Mouse (Mus musculus): ENCODE measurements around the gene C1rl. TPM values are rescaled to one million over a fixed set of nuclear protein-coding genes. Genes with fewer than 3 reads are reported as not detected.
"Not testable (repeated sequence)": the region's sequence is repeated elsewhere in the genome, so short reads cannot be mapped to it uniquely, and the experiment has no call there.

C1rl gene
- polyA plus RNA-seq, 1 experiment from 2014 or later, result 1.4 TPM

DNA sequence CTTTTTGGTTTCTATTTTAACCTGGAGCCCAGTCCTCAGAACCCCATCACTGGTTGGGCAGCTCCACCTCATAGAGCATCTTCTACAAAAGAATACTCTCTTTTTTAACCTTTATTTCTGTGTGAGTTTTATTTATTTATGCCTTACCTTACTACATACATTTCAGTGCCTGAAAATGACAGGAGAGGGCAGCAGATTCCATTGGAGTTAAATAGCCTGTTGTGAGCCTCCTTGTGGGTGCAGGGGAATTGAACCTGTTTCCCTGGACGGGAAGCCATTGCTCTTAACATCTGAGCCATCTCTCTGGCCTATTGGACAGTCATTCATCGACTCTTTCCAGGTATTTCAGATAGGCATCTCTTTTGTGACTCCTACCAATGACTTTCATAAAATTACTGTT is 52.5 kb downstream of the C1rl start:
- Histone ChIP-seq H3K9me3 (ENCODE audit: control insufficient read depth, low read length) (no peaks in the 10 kb centered on the region), H3K9ac (ENCODE audit: low read length) (no peak overlapping the region), H3K27me3 (ENCODE audit: control insufficient read depth, insufficient read depth, low read length) (no peaks in the 10 kb centered on the region), H3K4me1 (replicated peaks; ENCODE audit: control insufficient read depth, insufficient read depth) (no peaks in the 10 kb centered on the region), H3K4me2 (replicated peaks; ENCODE audit: low read depth) (no peak overlapping the region), H3K4me3 (ENCODE audit: low read depth, low read length) (no peak overlapping the region), H3K27ac (replicated peaks) (no peak overlapping the region), H3K36me3 (ENCODE audit: control insufficient read depth, insufficient read depth, low read length) (no peaks in the 10 kb centered on the region)
- DNase-seq (ENCODE audit: low spot score), result no peak
- WGBS, result 74% methylated on average over 2 of the region's 2 CpGs
- ATAC-seq (ENCODE audit: low FRiP score, low TSS enrichment), result no peak
- TF ChIP-seq EP300 (optimal IDR thresholded peaks at IDR 0.05) (no peak), CTCF (IDR thresholded peaks at IDR 0.05; ENCODE audit: low read depth) (peak; percentile 36)

DNA sequence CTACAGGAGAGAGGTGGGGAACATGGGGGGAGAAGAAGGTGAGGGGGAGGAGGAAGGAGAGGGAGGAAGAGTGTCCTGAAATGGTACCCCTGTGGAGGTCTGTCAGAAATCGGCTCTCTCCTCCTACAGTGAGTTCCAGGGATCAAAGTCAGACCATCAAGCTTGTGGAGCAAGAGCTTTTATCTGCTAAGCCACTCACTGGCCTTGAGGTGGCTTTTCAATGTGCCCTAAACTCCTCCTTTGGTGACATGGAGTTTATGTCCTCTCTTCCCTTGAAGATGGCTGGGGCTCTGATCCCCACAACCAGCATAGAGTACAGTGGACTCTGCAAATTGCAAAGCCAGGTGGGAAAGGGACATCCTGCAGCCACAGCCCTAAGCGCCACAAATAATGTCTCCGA is 55.1 kb downstream of the C1rl start:
- not testable (repeated sequence) for H3K9me3 ChIP-seq (ENCODE audit: control insufficient read depth, low read length); H3K4me1 ChIP-seq (replicated peaks; ENCODE audit: control insufficient read depth, insufficient read depth); H3K27me3 ChIP-seq (ENCODE audit: control insufficient read depth, insufficient read depth, low read length); DNase-seq (ENCODE audit: low spot score); H3K4me3 ChIP-seq (ENCODE audit: low read depth, low read length); H3K36me3 ChIP-seq (ENCODE audit: control insufficient read depth, insufficient read depth, low read length); H3K9ac ChIP-seq (ENCODE audit: low read length); H3K4me2 ChIP-seq (replicated peaks; ENCODE audit: low read depth); ATAC-seq (ENCODE audit: low FRiP score, low TSS enrichment); H3K27ac ChIP-seq (replicated peaks)
- WGBS, result 85% methylated on average over 2 of the region's 3 CpGs

DNA sequence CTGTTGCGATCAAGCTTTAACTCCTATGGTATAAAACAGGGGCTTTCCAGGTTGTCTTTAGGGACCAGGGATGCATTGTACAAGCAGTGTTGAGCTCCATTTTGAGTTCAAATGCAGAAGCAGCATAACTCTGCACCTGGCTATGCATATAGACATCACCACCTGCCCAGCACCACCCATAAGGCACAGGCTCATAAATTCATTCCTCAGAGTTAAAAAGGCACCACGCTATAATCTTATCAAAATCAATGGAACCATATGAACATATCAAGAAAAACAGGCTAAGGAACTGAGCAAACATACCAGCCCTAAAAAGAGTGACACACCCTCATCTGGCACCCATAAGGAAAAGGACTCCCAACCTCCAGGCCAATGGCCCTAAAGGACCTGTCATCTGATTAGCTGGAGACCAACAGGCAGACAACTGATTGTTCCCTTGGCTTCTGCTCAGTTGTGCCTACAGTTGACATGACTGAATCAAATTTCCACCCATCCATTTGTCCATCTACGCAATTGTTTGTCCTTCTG is 56.2 kb downstream of the C1rl start:
- TF ChIP-seq EP300 (optimal IDR thresholded peaks at IDR 0.05), result no peak
- TF ChIP-seq CTCF (IDR thresholded peaks at IDR 0.05; ENCODE audit: low read depth), result no peak
- WGBS, result 76% methylated on average over 3 of the region's 3 CpGs
- no peaks in the 10 kb centered on the region for H3K27me3 ChIP-seq (ENCODE audit: control insufficient read depth, insufficient read depth, low read length)
- H3K4me3 ChIP-seq (ENCODE audit: low read depth, low read length), result no peak overlapping the region
- H3K4me1 ChIP-seq (replicated peaks; ENCODE audit: control insufficient read depth, insufficient read depth), result no peaks in the 10 kb centered on the region
- no peaks in the 10 kb centered on the region for H3K36me3 ChIP-seq (ENCODE audit: control insufficient read depth, insufficient read depth, low read length)
- DNase-seq (ENCODE audit: low spot score), result no peak
- no peak overlapping the region for H3K4me2 ChIP-seq (replicated peaks; ENCODE audit: low read depth)
- H3K9ac ChIP-seq (ENCODE audit: low read length), result no peak overlapping the region
- no peak overlapping the region for H3K27ac ChIP-seq (replicated peaks)
- H3K9me3 ChIP-seq (ENCODE audit: control insufficient read depth, low read length), result 0 out of 2 replicates have a peak, but pooled peaks cover 2% of the 10 kb centered on the region
- ATAC-seq (ENCODE audit: low FRiP score, low TSS enrichment), result no peak

DNA sequence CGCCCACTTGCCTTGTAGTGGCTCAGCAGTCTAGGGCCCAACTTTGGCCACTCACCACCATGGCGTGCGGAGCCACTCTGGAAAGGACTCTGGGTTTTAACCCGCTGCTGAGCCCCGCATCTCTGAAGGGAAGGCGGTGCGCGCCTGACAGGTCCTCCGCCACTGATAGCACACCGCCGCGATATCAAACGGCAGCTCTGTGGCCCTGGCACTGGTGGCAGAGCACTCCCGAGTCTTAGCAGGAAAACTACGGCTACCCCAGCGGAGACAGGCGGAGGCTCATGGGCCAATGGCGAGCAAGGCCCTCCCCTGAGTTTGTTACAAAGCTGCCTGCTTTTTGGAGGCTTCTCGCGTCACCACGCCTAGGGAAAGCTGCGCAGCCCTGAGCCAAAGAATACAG is 59.9 kb downstream of the C1rl start:
- Histone ChIP-seq H3K9me3 (ENCODE audit: control insufficient read depth, low read length) (0 out of 2 replicates have a peak, but pooled peaks cover 2% of the 10 kb centered on the region), H3K27me3 (ENCODE audit: control insufficient read depth, insufficient read depth, low read length) (no peaks in the 10 kb centered on the region), H3K9ac (ENCODE audit: low read length) (no peak overlapping the region), H3K4me1 (replicated peaks; ENCODE audit: control insufficient read depth, insufficient read depth) (no peaks in the 10 kb centered on the region), H3K4me2 (replicated peaks; ENCODE audit: low read depth) (no peak overlapping the region), H3K27ac (replicated peaks) (no peak overlapping the region), H3K36me3 (ENCODE audit: control insufficient read depth, insufficient read depth, low read length) (no peaks in the 10 kb centered on the region), H3K4me3 (ENCODE audit: low read depth, low read length) (no peak overlapping the region)
- ATAC-seq (ENCODE audit: low FRiP score, low TSS enrichment) (no peak), DNase-seq (ENCODE audit: low spot score) (no peak)
- TF ChIP-seq EP300 (optimal IDR thresholded peaks at IDR 0.05), result no peak
- TF ChIP-seq CTCF (IDR thresholded peaks at IDR 0.05; ENCODE audit: low read depth), result no peak
- 67% methylated on average over 22 of the region's 22 CpGs for WGBS

DNA sequence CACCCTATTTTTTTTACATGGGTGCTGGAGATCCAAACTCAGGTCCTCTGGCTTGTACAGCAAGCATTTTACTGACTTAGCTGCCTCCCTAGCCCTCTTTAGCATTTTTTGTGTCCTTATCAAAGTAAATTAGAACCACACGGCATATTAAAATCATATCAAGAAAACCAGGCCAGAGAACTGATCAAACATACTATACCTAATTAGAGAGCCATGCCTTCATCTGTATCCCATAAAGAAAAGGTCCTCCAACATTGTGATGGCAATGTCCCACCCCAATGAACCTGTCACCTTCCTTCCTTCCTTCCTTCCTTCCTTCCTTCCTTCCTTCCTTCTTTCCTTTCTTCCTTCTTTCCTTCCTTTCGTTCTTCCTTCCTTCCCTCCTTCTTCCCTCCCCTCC is 63.0 kb downstream of the C1rl start:
- ATAC-seq (ENCODE audit: low FRiP score, low TSS enrichment); H3K36me3 ChIP-seq (ENCODE audit: control insufficient read depth, insufficient read depth, low read length): not testable (repeated sequence)

More for the DNA sequence above, 63.0 kb downstream of the C1rl start:
- WGBS, result 67% methylated on average over 2 of the region's 2 CpGs
- H3K4me3 ChIP-seq (ENCODE audit: low read depth, low read length); H3K27ac ChIP-seq (replicated peaks); H3K4me1 ChIP-seq (replicated peaks; ENCODE audit: control insufficient read depth, insufficient read depth); H3K27me3 ChIP-seq (ENCODE audit: control insufficient read depth, insufficient read depth, low read length); H3K4me2 ChIP-seq (replicated peaks; ENCODE audit: low read depth); H3K9me3 ChIP-seq (ENCODE audit: control insufficient read depth, low read length); DNase-seq (ENCODE audit: low spot score); H3K9ac ChIP-seq (ENCODE audit: low read length): not testable (repeated sequence)

Other genes with a start within 250 kb of the C1rl start
- gene Cd163, start 188.5 kb upstream of the C1rl start, polyA plus RNA-seq (2015; fragmentation: Nextera tagmentation; extraction: Ambion mirVana), result 1.4 and 1.6 TPM in 2 replicates
- gene Pex5, start 78.0 kb upstream of the C1rl start, polyA plus RNA-seq (2015; fragmentation: Nextera tagmentation; extraction: Ambion mirVana), result 18.6 and 19.9 TPM in 2 replicates
- gene Clstn3, start 28.3 kb upstream of the C1rl start, polyA plus RNA-seq (2015; fragmentation: Nextera tagmentation; extraction: Ambion mirVana), result 1.2 and 1.5 TPM in 2 replicates
- gene C1ra, start 19.3 kb downstream of the C1rl start, polyA plus RNA-seq (2015; fragmentation: Nextera tagmentation; extraction: Ambion mirVana), result 15.0 and 15.1 TPM in 2 replicates
- gene C1s1, start 49.2 kb downstream of the C1rl start, polyA plus RNA-seq (2015; fragmentation: Nextera tagmentation; extraction: Ambion mirVana), result 16.9 and 18.0 TPM in 2 replicates
- gene C1rb, start 77.2 kb downstream of the C1rl start, polyA plus RNA-seq (2015; fragmentation: Nextera tagmentation; extraction: Ambion mirVana), result not detected in 2 replicates
- 0.05 TPM in 1 of 2 replicates, not detected in the other for gene C1s2, start 143.0 kb downstream of the C1rl start, polyA plus RNA-seq (2015; fragmentation: Nextera tagmentation; extraction: Ambion mirVana)
- gene Lpcat3, start 169.9 kb downstream of the C1rl start, polyA plus RNA-seq (2015; fragmentation: Nextera tagmentation; extraction: Ambion mirVana), result 78.8 and 79.6 TPM in 2 replicates
- 93.9 and 94.8 TPM in 2 replicates for gene Emg1, start 219.1 kb downstream of the C1rl start, polyA plus RNA-seq (2015; fragmentation: Nextera tagmentation; extraction: Ambion mirVana)
- gene Phb2, start 219.2 kb downstream of the C1rl start, polyA plus RNA-seq (2015; fragmentation: Nextera tagmentation; extraction: Ambion mirVana), result 230 and 237 TPM in 2 replicates
- 13.1 and 15.8 TPM in 2 replicates for gene Ptpn6, start 245.6 kb downstream of the C1rl start, polyA plus RNA-seq (2015; fragmentation: Nextera tagmentation; extraction: Ambion mirVana)
- gene Grcc10, start 248.3 kb downstream of the C1rl start, polyA plus RNA-seq (2015; fragmentation: Nextera tagmentation; extraction: Ambion mirVana), result 292 and 310 TPM in 2 replicates